Mouse (Mus musculus) CD8-positive naive resting alpha-beta T cell, adult 57 days (primary cell): Measurements from ENCODE around the gene Cela3b. TPM values are rescaled to one million over a fixed set of nuclear protein-coding genes. Genes with fewer than 3 reads are reported as not detected.

Source experiments
- total RNA-seq: library from RNA; stranded (reverse); gene quantifications from one replicate; pipeline ENCODE4 v1.2.4, GENCODE M21; 2023

The Cela3b gene
- 5.8 TPM for total RNA-seq

GRCm38 (mm10) chr4:137430502-137430901 is at the start of gene Cela3b:
Gene Cela3b, minus strand, starts transcription at chr4:137430540.

GRCm38 (mm10) chr4:137468260-137469080 is 38.1 kb upstream of the Cela3b start, which contains the start of gene Hspg2:
Gene Hspg2, plus strand, starts transcription at chr4:137468769.

GRCm38 (mm10) chr4:137453234-137453767 is 23.0 kb upstream of the Cela3b start, which contains the start of gene 1700013G24Rik:
Gene 1700013G24Rik, plus strand, starts transcription at chr4:137453284.

GRCm38 (mm10) chr4:137409691-137410090 is 20.6 kb downstream of the Cela3b start, which contains the start of gene Cela3a:
Gene Cela3a, minus strand, starts transcription at chr4:137409791.

Other genes with a start within 250 kb of the Cela3b start
- not detected for gene Wnt4, start 153.1 kb downstream of the Cela3b start, total RNA-seq
- gene Cdc42, start 72.8 kb downstream of the Cela3b start, total RNA-seq, result 337 TPM
- not detected for gene Cela3a, start 20.7 kb downstream of the Cela3b start, total RNA-seq
- gene 1700013G24Rik, start 22.7 kb upstream of the Cela3b start, total RNA-seq, result not detected
- gene Hspg2, start 38.2 kb upstream of the Cela3b start, total RNA-seq, result 0.28 TPM
- not detected for gene Ldlrad2, start 144.0 kb upstream of the Cela3b start, total RNA-seq
- gene Usp48, start 163.2 kb upstream of the Cela3b start, total RNA-seq, result 216 TPM
- gene Rap1gap, start 234.2 kb upstream of the Cela3b start, total RNA-seq, result 2.0 TPM